Mouse (Mus musculus) testis, adult 2 months (tissue): ENCODE data around the gene Pvr.
A peak's percentile ranks its signal among the peaks of the same experiment; 100 is the strongest.

Experiments used
- CTCF ChIP-seq: fragments of 200-500 bp; IDR thresholded peaks from 2 replicates; pipeline ENCODE4 v1.5.1; 2012; ENCODE audit warnings: low read depth, mild to moderate bottlenecking, inconsistent platforms, low read length, moderate library complexity; ENCODE audit not compliant: control insufficient read depth, insufficient read depth, insufficient replicate concordance
- POLR2A ChIP-seq: fragments of 200-500 bp; IDR thresholded peaks from 2 replicates; pipeline ENCODE4 v1.6.1; 2012; ENCODE audit warnings: low read depth, mild to moderate bottlenecking, inconsistent platforms, low read length, moderate library complexity; ENCODE audit not compliant: control insufficient read depth

DNA sequence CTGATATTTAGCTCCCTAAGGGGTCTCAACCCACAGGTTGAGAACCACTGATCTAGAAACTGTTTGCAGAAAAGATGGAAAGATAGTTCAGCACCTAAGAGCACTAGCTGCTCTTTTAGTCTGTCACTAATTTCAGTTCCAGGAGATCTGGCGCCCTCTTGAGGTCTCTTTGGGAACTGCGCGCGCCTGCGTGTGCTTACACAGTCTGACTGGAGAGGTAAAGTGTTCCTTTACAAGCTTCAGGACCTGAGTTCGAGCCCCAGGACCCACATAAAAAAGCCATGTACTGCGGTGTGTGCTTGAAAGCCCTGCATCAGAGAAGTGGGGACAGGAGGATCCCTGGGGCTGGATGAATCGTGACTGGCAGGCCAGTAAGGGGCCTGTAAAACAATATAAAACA is 31.1 kb downstream of the Pvr start:
- TF ChIP-seq CTCF (peak; percentile 94), POLR2A (no peak)
